Mouse (Mus musculus) inflammation-experienced regulatory T-cells, adult 6 months (primary cell): ENCODE data around the gene Snapc3. TPM values are rescaled to one million over a fixed set of nuclear protein-coding genes. Genes with fewer than 3 reads are reported as not detected.
A peak's percentile ranks its signal among the peaks of the same experiment; 100 is the strongest.

Experiments
- ATAC-seq: one replicate; pipeline ENCODE4 v1.8.0; 2017
- polyA plus RNA-seq, 3 experiments: library from polyadenylated mRNA; unstranded; fragments of 100-300 nt; shearing (Covaris generic); gene quantifications; one replicate each; pipeline ENCODE4 v1.2.1; 2017

The Snapc3 gene
- polyA plus RNA-seq, 3 experiments from 2014 or later: 41.9 to 49.3 (median 46.3) TPM

DNA sequence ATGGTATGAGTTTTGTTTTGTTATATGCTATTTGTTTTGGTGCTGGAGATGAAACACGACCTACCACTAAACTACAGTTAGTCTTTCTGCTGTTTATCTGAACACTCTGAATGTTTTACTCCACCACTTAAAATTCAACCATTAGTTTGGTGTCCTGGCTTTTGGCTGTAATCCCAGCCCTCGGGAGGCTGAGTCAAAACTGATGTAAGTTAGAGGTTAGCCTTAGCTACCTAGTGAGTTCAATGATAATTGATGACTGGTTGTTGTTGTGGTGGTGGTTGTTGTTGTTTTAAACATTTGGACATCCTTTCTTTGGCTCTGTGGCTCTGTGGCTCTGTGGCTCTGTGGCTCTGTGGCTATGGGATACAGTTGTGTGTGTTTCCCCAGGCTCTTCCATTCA lies 1.3 kb downstream of the Snapc3 start:
- ATAC-seq: no peak

DNA sequence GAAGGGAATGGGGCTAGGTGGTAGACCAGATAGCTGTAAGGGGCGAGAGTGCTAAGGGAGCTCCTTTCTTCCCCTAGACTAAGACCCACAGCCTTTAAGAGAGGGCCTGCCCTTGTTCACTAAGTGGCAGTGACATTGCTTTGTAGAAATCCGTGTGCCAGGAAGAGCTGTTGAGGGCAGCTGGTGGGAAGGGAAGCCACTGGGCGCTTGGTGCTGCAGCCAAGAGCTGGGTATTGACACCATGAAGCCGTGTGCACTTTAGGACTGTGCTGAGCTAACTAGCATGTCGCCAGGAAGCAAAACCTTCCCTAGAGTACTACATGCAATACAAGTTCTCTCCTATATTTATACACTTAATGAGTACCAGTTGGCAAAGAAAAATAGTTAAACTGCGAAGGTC lies 6.1 kb downstream of the Snapc3 start:
- no peak for ATAC-seq

DNA sequence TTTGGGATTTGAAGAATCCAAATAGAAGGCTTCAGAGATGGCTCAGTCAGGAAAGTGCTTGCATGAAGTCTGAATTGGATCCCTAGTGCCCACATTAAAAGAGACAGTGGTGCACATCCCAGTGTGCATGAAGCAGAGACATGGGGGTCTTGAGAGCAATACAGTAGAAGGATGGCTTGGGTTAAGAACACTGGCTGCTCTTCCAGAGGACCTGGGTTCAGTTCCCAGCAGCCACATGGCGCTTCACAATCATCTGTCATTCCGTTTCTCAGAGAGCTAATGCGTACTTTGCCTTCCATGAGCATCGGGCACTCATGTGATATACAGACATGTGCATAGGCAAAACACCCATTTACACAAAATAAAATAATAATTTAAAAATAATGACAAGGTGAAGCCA lies 7.6 kb downstream of the Snapc3 start:
- no peak for ATAC-seq

DNA sequence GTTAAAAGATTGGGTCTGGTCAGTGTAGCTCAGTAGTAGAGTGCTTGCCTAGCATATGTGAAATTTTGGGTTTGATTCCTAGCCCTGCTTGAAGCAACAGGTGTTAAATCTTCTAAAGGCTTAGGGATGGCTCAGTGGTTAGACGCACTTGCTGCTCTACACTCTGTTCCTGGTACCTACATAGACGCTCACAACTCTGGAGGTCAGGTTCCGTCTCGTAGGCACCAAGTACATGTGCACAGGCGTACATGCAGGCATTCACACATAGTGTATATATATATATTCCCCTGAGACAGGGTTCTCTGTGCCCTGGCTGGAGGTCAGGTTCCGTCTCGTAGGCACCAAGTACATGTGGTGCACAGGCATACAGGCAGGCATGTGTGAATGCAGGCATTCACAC lies 9.6 kb downstream of the Snapc3 start:
- ATAC-seq: no peak

DNA sequence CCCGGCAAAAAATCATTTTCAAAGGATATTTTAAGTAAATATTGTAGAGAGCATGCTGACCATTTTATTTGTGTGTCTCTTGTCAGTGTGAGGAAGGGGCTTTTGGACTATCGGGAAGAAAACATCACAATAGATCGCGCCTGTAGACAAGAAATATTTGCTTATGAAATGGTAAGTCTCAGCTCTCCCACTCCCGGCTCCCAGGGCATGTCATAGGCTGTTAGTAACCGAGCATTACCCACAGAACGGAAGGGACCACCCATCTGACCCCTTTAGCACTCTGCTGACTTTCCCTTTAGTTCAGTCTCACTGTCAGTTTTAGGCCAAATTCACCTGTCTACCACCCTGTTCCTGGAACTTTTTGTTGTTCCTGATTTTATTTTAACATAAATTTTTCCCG lies 10.2 kb downstream of the Snapc3 start:
- ATAC-seq: no peak

DNA sequence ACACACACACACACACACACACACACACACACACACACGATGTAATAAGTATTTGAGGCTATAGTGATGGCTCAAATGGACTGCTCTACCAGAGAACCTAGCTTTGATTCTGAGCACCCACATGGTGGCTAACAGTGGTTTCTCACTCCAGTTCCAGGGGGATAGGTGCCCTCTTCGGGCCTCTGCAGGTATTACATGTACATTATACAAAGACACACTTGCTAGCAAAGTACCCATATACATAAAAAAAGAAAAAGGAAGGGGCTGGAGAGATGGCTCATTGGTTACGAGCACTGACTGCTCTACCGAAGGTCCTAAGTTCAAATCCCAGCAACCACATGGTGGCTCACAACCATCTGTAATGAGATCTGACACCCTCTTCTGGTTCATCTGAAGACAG lies 11.3 kb downstream of the Snapc3 start:
- ATAC-seq: no peak

DNA sequence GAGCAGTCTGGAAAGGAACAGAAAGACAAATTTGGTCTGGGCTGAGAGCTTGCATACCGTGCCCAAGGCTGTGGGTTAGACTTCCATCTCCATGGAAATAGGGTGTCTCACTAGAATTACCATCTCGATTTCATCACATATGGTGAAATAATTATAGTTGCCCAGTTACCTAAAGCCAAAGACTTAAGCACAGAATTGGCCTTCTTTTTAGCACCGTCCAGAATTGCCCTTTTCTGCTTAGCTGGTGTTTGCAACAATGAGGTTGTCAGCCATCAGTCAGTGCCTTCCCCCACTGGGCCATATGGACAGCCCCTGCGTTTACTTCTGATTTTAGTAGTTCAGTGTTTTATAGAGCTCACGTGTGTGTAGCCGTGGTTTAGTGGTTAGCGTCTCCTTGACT lies 14.4 kb downstream of the Snapc3 start:
- no peak for ATAC-seq

DNA sequence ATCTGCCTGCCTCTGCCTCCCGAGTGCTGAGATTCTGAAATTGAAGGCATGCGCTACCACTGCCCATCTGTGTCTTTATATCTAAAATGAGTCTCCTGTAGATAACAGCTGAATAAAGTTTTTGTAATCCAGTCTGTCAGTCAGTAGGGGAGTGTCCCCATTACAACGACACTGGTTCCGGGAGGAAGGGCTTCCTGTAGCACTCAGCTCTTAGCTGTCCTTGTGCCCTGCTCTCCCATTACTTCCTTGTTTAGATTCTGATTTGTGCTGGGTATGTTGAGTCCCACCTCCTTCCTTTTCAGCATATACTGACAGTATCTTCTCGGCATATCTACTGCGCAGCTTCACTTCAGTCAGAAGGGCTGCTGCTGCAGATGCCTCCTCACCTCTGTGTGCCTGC lies 15.4 kb downstream of the Snapc3 start:
- ATAC-seq: peak; percentile 83

DNA sequence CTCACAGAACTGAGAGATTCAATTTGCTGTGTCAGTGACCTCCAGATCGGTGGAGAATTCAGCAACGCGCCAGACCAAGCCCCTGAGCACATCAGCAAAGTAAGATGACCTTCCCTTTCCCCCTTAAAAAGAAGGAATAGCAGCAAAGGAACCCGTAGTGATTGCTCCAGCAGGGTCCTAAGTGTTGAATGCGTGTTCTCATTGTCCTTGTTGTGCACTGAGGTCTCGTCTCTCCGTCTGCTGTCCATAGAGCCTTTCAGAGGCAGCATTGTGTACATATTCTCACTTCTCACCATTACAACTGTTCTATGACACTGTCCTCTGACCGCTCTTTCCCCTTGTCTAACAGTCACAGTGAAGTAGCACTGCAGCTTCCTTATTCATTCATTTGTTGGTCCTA lies 18.9 kb downstream of the Snapc3 start:
- no peak for ATAC-seq

DNA sequence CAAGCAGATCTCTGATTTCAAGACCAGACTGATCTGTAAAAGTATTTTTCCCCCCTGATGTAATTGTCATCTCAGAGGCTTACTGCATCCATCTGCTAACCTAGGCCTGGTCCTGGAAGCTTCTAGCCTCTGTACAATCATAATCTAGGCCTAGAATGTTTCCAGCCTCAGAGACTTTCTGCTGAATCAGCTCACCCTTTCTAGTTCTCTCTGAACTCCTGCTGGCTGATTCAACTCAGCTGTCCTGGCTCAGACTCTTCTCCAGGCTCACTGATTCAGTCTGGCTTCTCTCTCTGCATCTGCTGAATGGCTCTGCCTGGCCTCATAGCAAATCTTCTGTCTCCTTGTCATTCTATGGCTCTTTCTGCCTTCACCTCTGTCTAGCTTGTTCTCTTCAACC lies 20.6 kb downstream of the Snapc3 start:
- ATAC-seq: no peak

DNA sequence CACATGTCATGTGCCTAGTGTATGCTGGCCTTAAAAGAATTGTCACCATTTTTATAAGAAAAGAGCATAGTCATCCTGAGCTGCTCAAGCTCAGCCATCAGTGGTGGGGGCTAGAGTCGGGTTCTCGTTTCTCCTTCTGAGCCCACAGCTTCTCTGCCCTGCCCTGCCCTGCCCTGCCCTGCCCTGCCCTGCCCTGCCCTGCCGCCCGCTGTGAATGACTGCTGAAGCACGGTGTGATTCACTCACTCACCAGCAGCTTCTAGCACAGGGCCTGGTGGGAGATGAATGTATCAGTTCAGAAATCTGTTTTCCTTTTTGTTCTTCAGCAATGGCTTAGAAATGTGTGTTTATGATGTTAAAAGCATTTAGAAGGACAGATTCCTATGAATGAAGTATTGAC lies 21.5 kb downstream of the Snapc3 start:
- ATAC-seq: no peak

DNA sequence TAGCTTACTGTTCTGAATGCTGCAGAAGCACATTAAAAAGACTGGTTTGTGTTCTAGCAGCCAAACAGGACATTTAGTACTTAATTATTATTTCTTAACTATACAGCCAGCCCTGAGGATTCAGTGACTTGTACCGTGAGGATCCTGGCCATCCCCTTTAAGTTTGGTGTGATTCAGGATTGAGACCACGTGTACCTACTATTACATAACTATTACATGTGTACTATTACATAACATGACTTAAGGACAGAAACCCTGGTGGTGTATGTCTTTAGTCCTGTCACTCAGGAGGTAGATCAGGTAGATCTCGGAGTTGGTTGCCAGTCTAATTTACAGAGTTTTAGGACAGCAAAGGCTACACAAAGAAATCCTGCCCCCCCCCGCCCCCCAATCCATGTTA lies 23.5 kb downstream of the Snapc3 start:
- no peak for ATAC-seq

DNA sequence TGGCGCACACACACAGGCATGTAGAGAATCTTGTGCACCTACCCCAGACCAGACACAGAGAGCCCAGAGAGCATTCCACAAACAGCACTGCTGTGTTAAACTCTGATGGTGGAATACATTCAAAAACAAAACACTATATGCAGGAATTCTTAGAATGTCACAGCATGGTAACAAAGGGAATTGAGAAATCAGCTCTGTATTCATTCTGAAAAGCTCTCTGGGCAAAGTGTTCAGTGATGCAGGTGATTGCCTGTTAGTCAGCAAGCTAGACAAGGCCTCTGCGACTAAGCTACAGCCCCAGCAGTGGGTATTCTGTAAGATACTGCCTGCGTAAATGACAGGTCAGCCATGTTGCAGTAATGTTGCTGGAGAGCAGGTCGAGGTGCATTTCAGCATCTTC lies 33.3 kb downstream of the Snapc3 start:
- no peak for ATAC-seq

DNA sequence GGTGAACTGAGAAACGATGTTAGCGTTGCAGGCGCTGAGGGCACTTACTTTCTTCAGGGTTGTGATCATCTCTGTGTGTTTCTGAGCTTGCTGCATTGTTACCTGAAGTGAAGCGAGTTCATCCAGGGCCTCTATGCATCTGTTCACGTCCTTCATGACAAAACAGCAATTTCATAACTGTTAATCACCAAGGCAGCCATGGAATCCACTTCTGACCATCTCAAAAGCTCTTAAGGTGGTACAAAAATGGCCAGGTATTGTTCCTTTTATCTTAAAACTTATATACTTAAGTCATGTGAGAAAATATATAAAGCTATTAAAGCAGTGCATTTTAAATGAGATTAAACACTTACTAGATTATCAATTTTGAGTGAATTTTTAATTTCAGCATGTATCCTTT lies 42.6 kb downstream of the Snapc3 start:
- no peak for ATAC-seq

DNA sequence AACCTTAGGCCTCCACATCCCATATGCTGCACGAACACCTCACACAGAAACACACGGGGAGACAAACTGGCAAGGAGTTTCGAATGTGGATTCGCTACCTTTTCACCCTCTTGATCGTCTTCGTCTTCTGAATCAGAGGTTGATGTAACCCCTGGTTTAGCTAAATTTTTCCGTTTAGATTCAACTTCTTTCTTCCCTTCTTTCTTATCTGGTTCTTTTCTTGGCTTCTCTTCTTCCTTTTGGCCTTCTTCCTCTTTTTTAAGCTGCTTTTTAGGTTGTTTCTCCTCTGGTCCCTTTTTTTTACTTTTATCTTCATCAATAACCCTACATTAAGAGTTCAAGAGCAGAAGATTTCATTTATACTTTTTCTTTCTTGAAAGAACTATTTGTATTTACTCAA lies 47.3 kb downstream of the Snapc3 start:
- no peak for ATAC-seq

DNA sequence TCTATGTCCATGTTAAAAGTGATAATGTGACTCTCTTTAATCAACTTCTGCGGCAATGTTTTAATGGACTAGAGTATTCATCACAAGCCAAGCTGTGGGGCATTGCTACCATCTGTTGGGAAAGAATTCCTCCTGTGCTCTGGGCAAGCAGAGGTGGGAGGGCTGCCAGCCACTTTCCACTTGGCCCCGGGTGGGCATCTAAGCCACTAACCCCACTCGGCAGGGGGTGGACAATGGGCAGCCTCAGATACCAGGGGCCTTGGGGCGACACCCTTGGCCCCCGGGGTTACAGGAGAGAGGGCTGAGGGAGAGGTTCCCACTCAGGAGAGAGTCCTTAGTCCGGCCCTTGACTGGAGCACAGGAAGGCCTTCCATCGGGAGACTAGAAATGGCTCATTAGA lies 50.1 kb downstream of the Snapc3 start:
- no peak for ATAC-seq

DNA sequence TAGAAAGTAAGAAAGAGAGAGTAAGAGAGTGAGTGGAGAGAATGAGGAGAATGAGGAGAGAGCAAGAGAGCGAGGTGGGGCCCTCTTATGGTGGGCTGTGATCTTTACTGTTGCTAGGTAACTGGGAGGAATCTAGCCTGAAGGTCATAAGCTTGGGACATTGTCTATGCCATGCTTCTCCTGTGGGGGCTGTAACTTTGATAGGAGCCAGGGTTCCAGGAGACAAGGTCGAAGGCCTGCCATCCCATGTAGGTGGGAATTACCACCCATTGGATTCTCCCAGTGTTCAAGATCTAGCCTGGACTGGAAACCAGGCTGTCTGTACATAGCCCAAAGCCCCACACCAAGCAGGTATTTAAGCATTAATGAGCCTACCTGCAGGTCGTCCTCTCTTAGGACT lies 50.7 kb downstream of the Snapc3 start:
- ATAC-seq: no peak

DNA sequence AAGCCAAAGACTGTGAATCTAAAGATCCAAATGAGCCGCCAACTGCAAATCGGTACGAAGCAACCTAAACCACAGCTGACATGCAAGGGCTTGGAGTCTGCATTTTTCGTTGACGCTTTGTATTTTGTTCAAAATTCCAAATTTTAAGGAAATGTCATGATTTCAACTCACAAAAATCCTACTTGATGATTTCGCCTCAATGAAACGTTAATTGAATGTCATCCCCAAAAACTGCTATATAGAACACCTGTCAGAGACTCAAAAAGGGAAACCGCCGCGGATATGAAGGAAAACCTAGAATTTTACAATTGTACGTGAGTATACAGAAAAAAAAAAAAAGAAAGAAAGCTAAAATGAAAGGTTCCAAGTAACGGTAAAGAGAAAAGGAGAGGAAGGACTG lies 67.7 kb downstream of the Snapc3 start:
- ATAC-seq: no peak

DNA sequence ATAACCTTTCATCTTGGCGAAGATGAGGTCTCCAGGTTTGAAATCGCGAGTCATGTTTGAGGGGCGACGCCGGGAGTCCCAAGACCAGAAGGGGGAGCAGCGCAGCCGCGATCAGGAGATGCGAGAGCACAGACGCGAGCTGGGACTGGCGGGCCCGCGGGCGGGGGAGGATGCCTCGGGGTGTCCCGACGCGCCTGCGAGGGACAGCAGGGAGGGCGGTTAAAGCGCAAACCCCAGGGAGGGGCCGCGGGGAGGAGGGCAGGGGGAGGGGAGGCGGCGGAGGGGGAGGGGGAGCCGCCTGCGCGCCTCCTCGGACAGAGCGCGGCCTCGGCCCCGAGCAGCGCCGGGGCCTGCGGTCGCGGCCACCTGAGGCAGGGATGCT lies 68.2 kb downstream of the Snapc3 start:
- peak; percentile 79 for ATAC-seq

DNA sequence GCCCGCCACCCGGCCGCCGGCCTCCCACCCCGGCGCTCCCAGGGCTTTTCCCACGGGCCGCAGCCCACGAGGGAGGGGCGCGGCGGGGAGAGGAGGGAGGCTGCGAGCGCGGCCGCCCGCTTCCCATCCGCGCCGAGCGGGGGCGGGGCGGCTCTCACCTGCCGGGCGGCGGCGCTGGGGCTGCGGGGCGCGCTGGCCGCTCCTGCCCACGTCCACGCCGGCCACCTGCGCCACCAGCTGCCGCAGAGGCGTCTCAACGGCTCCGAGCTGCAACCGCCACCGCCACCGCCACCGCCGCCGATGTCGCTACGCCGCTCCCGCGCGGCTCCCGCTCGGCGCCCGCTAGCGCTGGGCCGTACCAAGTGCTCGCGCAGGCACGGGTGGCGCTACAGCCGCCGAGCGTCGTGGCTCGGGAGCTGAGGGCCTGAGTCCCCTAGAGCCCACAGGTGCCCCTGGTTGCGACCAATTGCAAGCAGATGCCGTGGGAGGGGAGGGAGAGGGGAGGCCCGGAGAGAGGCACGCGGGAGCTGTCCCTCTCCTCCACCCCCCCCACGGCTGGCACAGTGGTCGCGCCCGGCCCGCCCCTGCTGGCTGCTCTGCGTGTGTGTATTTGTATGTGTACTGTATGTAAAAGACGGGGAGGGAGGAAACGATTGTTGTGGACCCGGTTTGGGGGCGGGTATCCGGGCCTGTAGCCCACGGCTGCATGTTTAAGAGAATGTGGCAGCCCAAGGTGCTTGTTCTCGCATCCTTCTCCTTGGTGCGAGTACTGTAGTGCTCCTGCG lies 68.8 kb downstream of the Snapc3 start, which contains the start of gene Psip1:
Gene Psip1, minus strand, starts transcription at position 343 of the 785 bp plus-strand sequence.
- ATAC-seq: peak; percentile 82

DNA sequence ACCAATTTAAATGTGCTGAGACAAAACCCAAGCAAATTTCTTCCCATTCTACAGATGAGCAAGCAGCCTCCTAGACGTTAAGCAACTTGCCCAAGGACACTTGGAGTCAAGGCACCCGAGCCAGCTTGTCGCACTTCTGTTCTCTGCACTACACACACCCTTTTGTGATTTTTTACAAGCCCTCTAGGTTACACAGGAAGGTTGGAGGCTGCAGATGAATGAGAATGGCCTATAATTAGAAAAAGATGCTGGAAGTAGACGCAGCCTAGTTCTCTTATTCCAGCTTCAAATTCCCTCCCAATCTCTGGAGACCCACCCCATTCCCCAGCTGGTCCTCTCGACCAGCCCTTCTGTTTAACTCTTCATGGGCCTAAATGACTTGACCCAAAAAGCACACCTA lies 71.6 kb downstream of the Snapc3 start:
- ATAC-seq: no peak

DNA sequence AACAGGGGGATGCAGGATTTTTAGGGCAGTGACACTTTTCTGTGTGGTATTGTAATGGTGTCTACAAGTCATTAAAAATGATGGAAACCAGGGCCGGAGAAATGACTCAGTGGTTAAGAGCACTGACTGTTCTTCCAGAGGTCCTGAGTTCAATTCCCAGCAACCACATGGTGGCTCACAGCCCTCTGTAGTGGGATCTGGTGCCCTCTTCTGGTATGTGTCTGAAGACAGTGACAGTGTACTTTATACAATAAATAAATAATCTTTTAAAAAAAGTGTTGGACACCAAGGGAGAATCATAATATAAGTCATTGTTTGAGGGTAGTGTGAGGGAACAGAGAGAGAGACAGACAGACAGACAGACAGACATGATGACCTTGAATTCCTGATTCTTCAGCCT lies 75.6 kb downstream of the Snapc3 start:
- no peak for ATAC-seq

DNA sequence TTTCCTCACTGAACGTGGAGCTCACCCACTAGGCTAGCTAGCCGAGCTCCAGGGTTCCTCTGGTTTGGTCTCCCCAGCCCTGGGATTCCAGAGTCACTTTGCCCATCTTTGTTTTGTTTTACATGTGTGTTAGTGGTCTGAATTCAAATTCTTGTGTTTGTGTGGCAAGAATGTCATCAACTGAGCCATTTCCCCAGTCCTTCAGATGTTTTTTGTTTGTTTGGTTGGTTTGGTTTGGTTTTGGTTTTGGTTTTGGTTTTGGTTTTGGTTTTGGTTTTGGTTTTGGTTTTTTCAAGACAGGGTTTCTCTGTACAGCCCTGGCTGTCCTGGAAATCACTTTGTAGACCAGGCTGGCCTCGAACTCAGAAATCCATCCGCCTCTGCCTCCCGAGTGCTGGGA lies 79.5 kb downstream of the Snapc3 start:
- ATAC-seq: peak; percentile 41

DNA sequence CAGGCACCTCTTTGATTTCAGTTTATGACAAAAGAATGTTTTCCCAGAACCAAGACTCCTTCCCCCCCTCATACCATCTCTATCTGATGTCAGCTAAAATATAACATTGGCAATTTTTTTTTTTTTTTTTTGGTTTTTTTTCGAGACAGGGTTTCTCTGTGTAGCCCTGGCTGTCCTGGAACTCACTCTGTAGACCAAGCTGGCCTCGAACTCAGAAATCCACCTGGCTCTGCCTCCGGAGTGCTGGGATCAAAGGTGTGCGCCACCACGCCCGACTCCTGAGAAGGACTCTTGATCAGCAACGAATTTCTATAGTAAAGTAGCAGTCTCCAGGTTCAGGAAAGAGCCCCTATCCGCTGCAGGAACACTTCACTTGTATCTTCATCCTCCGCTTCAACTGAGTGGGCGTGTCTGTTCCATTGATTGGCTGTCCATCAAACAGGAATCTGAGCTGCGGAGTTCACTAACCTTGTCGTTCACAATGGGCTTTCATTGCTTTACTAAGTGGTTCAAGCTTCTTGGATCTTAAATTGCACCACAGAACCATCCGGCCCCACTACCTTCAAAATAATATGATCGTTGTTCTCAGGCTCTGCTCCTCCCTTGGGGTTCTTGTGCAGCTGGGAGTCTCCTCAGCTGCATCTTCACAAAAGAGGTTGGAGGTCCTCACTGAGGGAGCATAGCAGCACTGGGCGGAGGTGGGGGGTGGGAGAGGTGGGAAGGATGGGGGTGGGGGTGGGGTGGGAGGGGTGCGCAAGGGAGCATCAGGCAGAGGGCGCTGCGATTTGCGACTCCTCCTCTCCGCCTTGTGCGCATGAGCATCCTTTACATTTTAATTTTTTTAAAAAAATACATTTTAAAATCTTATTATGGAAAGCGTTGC lies 82.9 kb downstream of the Snapc3 start:
- no peak for ATAC-seq
